Mouse (Mus musculus) E14TG2a.4 (cell line): ENCODE data around the gene Olah.

Source experiments
- CTCF ChIP-seq: conservative IDR thresholded peaks from 2 replicates; pipeline ENCODE4 v1.5.1; 2014; ENCODE audit warnings: low read length
- POU5F1 ChIP-seq: IDR thresholded peaks from 2 replicates; pipeline ENCODE4 v1.6.1; 2014; ENCODE audit warnings: low read length, borderline replicate concordance

GRCm38 (mm10) chr2:3445984-3446383, 49.0 kb upstream of the Olah start:
- TF ChIP-seq CTCF (no peak), POU5F1 (no peak)
